ENCODE assay signal across 35 mouse cellular contexts in the genomic region with DNA sequence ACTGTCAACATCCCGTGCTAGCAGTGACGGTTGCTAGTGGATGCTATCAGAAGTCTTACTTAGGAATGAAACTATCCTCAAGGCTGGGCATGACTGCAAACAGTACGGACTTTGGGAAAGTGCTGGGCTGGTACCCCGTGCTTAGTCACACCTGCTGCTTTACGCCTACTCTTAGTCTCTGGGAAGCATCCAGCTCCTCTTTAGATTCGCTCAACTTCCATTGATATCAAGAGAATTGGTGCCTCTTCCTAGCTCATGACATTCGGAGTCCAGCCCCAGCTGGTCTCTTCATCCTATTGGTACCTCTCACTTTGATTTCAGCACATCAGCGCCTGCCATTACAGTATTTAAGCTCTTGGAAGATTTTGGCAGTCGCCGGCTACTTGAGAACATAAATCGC. TPM values are rescaled to one million over a fixed set of nuclear protein-coding genes. Genes with fewer than 3 reads are reported as not detected.
DNase-seq lines count a peak whose midpoint lies in the region; ATAC-seq lines count a peak whose summit lies in the region.
"Had no signal": no experiment of that assay in that cellular context is flagged by ENCODE, and none has a peak within 500 bp of the region (broad histone marks: within the 10 kb centered on the region; RNA-seq: fewer than 3 reads in every experiment).

No protein-coding gene starts in this region.

- 64% methylated on average over 11 of the region's 11 CpGs for WGBS in heart, embryonic 15.5 days

- H3K27me3 ChIP-seq in heart, embryonic 15.5 days: no peaks in the 10 kb centered on the region
- H3K27me3 ChIP-seq: hindbrain, embryonic 13.5 days; limb, embryonic 15.5 days; liver, embryonic 13.5 days had no signal

- H3K9me3 ChIP-seq in heart, embryonic 15.5 days (replicated peaks): no peaks in the 10 kb centered on the region
- H3K9me3 ChIP-seq: hindbrain, embryonic 13.5 days; limb, embryonic 10.5 days; limb, embryonic 15.5 days; liver, embryonic 13.5 days had no signal

- no peak overlapping the region for H3K4me3 ChIP-seq in heart, embryonic 15.5 days
- H3K4me3 ChIP-seq: erythroblast, embryonic 14.5 days; hindbrain, embryonic 13.5 days; limb, embryonic 10.5 days; limb, embryonic 15.5 days; liver, embryonic 13.5 days had no signal

- no peak for DNase-seq in heart, adult 11 months
- DNase-seq in left cerebral cortex, postnatal 25 days (ENCODE audit: low spot score in 2 of 2): peak; percentile 44 to 71
- DNase-seq in left cerebral cortex, postnatal 14 days (ENCODE audit: low spot score in 2 of 2): no peak
- peak; percentile 52 for DNase-seq in right cerebral cortex, postnatal 25 days
- no peak for DNase-seq in right cerebral cortex, adult 18-20 months
- DNase-seq: adrenal gland, postnatal 25 days; B cell, adult 2 months; cerebellum, adult 18-20 months; cerebellum, postnatal 14 days; gastrocnemius, postnatal 14 days; kidney, adult 9 months; layer of hippocampus, postnatal 36 days; liver, embryonic 13.5 days; lung, adult 18-20 months; lung, postnatal 36 days had no signal

- no peak for ATAC-seq in heart, embryonic 15.5 days (replicated peaks; ENCODE audit: insufficient number of reproducible peaks, insufficient read depth, low FRiP score, low read depth)
- ATAC-seq: forebrain, embryonic 16.5 days; intestine, postnatal 0 days; midbrain, embryonic 16.5 days had no signal

- H3K27ac ChIP-seq in heart, embryonic 15.5 days: no peak overlapping the region
- H3K27ac ChIP-seq: hindbrain, embryonic 13.5 days; limb, embryonic 15.5 days; liver, embryonic 13.5 days had no signal

- peaks cover 16% of the 10 kb centered on the region for H3K4me1 ChIP-seq in heart, embryonic 15.5 days (replicated peaks)
- H3K4me1 ChIP-seq: liver, embryonic 13.5 days had no signal

- peak overlapping the region; percentile 30 for H3K4me2 ChIP-seq in heart, embryonic 15.5 days
- H3K4me2 ChIP-seq: limb, embryonic 15.5 days; liver, embryonic 13.5 days; midbrain, embryonic 11.5 days had no signal

- intact Hi-C loops in left cerebral cortex, postnatal 25 days (cut with DNase I): no loop called here
- intact Hi-C loops in left cerebral cortex, postnatal 14 days (cut with DNase I): no loop called here

- H3K9ac ChIP-seq in heart, embryonic 15.5 days: no peak overlapping the region
- H3K9ac ChIP-seq: hindbrain, embryonic 13.5 days; limb, embryonic 15.5 days; liver, embryonic 13.5 days had no signal

- H3K36me3 ChIP-seq in heart, embryonic 15.5 days: no peaks in the 10 kb centered on the region
- H3K36me3 ChIP-seq: hindbrain, embryonic 13.5 days; limb, embryonic 10.5 days; limb, embryonic 15.5 days; liver, embryonic 13.5 days had no signal

RNA-seq across cellular contexts. Expression of gene Wwox, which starts 23.1 kb away (rescaled TPM):
- polyA plus RNA-seq in heart, embryonic 15.5 days (2015; fragmentation: Nextera tagmentation; extraction: Ambion mirVana): 10.9 and 12.0 TPM in 2 replicates
- 10 to 100 TPM; 12.7 to 13.6 TPM for total RNA-seq in left cerebral cortex, postnatal 25 days (2021)
- total RNA-seq in left cerebral cortex, postnatal 14 days (2021): 10 to 100 TPM; 11.9 to 12.0 TPM

RNA-seq across cellular contexts. Expression of gene Clec3a, which starts 44.7 kb away (rescaled TPM):
- not detected in 2 replicates for polyA plus RNA-seq in heart, embryonic 15.5 days (2015; fragmentation: Nextera tagmentation; extraction: Ambion mirVana)
- not detected for total RNA-seq in left cerebral cortex, postnatal 25 days (2021)
- total RNA-seq in left cerebral cortex, postnatal 14 days (2021): not detected
- total RNA-seq: adrenal gland, adult 18-20 months; adrenal gland, postnatal 25 days; granulocyte monocyte progenitor cell, adult 5-6 weeks; heart, postnatal 14 days; layer of hippocampus, postnatal 36 days; megakaryocyte, adult 5-6 weeks; neutrophil, adult 5-6 weeks had no signal
- polyA plus RNA-seq: brain, embryonic 14.5 days; cortical plate, adult 2 months; erythroblast, embryonic 14.5 days; forebrain, embryonic 11.5 days; forebrain, embryonic 16.5 days; hindbrain, embryonic 13.5 days; intestine, postnatal 0 days; large intestine, adult 2 months; limb, embryonic 10.5 days; liver, embryonic 13.5 days; midbrain, embryonic 11.5 days; midbrain, embryonic 16.5 days; neural tube, embryonic 11.5 days; small intestine, adult 2 months had no signal

Comparison
In these comparisons a context has a peak if more than half of its experiments do, and no peak if none do; other contexts are left out.
1. DNase-seq: peak in left cerebral cortex, postnatal 25 days (2 of 2) and right cerebral cortex, postnatal 25 days (single experiment); none in heart, adult 11 months (single experiment), left cerebral cortex, postnatal 14 days (0 of 2) and right cerebral cortex, adult 18-20 months (single experiment).